Mouse (Mus musculus): ENCODE measurements around the gene Ermard.

Gene Ermard

DNA sequence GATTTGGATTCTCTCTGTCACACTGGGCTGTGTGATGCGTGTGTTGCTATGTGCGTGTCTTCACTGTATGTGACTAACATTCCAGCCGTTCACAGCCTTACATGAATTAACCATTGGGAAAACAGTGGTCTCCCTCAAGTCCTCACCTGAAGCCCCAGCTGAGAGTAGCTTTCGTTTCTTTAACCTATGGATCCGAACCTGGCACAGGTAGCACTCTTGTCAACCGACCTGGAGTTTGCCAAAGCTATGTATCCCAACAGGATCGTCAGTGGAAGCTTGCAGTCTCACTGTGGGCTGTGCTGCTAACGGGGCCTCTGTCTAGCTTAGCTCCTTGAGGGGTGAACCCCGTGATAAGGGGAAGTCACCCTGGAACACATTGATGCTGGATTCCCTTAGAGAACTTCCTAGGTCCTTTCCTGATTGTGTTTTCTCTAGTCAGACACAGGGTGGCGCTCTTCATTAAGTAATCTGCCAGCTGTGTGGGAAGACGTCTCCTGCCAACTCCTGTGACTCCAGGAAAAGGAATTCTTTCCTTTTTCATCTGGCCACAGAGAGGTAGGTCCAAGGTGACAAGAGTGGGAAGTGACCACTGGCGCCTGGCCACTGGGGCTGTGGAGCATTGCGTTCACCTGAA, 24.5 kb downstream of the Ermard start:
- peak; percentile 6 for DNase-seq

DNA sequence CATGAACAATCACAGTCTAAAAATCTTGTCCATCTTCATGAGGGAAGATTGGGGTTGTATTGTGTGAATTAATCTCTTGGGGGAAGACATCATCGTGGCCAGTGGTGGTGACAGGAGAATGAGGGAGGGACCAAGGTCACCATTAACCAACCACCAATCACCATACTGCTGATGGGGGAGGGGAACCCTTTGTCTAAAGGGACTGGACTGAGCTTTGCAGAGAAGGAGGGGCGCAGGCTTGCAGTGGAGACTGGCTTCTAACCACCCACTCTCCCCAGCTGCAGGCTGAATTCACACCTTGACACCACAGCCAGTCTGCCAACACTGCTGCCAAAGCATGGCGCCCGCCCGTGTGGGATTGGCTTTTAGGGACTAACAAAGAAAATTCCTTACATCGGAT, 25.1 kb downstream of the Ermard start:
- no peak for DNase-seq

DNA sequence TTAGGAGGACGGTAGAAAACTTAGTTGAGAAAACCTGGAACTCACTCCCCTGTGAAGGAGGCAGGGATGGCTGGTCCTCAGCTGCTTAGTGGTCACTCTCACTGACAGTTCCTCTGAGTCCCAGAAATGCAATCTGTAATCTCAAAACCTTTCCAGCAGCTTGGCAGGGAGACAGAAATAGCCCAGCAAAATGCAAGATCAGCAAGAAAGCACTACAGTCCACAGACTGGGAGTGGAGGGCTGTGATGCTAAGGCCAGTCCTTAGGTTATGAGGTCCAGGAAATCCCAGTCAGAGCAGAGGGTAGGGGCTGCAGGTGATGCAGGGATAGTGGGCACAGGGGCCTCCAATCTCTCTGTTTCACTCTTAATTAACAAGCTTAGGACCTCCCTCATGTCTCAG, 25.9 kb downstream of the Ermard start:
- DNase-seq = no peak

DNA sequence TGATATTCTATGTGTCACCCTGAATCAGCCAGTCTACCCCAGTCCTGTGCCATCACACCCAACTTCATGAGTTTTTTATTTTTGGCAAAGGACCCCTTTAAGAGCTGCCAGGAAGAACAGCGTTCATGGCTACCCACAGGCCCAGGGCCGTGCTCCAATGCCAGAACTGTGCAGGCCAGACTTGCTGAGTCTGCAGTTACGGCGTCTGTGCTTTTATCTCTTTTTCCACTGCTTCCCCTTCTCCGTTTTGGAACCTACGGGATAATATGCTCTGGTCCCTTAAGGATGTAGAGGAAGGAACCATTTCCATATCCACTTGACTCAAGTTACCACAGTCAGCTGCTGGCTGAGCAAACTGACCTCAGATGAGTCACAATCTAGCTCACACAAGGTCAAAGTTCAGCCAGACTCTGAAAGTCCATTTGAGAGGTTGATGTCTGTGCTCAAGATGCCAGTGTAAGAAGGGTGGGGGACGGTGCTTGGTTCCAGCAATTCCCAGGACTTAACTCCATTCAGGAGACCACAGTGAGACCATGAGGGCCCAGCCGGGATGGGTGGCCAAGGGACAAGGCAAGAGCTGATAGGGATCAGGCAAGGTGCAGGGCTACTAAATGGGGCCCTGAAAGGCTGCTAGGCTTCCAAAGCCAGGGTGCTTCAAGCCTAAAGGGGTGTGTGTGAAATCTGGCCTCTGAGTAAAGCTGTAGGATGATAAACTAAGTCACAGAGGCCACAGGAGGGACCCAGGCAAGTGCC, 27.2 kb downstream of the Ermard start:
- no peak for DNase-seq

DNA sequence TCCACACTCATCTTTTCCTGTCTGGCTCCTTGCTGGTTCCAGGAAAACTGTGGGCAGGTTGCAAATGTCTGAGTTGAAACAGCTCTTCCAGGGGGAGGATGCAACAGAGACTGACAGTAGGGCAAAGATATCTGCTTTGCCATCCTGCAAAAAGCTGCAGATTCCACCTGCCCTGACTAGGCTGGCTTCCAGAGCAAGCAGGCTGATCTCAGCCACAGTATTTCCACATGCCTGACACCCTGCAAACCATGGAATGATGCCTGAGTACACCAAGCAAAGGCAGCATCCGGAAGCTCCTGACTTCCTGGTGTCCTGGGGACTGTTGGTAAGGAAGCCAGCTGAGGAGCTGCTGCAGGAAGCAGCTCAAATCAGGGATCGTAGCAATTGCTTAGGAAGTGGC, 28.1 kb downstream of the Ermard start:
- no peak for DNase-seq

DNA sequence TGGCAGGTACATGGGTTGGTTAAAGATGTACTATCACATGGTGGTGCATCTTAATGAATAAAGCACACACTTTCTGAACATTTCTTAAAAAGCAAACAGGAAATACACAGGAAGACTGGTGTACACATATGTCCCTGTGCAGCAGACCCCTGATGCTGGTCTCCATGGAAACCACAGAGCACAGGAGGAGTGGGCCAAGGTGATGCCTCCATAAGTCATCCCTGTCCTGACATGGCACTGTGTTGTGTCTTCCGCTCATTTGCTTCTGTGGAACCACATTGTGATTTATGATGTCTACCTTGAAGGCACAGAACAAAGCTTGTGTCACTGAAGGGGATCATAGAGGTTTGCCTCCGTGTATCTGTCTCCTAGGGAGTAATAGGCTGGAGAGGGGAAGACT, 31.2 kb downstream of the Ermard start:
- DNase-seq = no peak

DNA sequence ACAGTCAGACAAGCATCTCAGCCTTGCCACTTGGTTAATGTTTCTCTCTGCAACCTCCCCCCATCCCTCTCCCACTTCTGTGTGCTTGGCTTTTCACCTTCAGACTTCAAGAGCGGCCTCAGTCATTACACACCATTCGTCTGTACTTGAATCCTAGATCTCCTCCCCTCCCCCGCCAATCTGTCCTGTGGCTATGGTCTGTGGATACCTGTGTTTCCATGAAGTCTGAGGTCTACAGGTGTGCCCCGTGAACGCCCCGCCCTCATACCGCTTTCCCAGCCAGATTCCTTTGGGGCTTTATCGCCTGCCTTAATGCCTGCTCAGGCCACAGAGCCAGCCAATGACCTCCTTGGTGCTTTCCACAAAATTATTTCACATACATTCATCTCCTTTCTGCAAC, 34.0 kb downstream of the Ermard start:
- no peak for DNase-seq

DNA sequence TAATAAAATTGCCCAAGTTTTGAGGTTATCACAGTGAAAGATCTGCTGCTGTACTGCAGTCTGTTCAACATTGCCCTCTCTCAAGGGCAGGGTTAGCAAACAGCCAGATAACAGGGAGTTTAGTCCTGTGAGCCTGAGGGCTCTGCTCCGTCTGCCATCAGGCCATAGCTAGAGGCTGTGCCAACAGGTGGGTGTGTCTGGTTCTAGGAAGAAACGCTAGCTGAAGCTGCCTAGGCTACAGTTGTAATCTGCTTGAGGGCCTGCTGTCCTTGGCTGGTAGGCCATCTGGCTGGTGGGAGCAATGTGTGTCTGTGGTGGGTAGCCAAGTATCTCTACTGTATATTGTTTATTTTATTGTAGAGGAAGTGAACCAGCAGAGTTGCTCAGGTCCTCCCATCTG, 36.5 kb downstream of the Ermard start:
- DNase-seq = no peak

DNA sequence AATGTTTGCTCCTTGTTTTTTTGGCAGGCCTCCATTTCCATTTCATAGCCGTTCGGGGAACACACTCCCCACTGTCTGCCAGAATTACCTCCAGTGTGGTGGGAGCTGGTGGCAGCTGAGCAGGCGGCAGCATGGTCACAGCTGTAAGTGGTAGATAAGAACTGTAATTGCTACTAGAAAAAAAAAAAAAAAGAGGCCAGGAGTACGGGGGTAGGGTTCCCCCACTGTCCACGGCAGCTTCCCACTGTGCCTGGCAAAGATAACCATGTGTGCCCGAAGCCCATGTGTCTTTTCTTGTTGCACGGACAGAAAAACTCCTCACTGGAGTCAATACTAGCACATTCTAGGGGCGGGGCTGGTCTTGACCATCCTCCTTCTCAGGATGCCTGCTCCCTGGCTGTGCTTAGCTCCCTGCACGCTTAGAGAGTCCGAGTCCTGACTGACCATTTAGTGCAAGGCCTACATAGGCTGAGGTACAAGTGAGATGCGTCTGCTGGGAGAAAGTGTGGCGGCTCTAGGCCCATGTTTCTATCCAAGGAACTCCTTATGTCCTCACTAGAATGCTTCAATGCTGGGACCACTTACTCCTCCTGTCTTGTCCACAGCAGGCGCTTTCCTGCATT, 43.3 kb downstream of the Ermard start:
- no peak for DNase-seq

DNA sequence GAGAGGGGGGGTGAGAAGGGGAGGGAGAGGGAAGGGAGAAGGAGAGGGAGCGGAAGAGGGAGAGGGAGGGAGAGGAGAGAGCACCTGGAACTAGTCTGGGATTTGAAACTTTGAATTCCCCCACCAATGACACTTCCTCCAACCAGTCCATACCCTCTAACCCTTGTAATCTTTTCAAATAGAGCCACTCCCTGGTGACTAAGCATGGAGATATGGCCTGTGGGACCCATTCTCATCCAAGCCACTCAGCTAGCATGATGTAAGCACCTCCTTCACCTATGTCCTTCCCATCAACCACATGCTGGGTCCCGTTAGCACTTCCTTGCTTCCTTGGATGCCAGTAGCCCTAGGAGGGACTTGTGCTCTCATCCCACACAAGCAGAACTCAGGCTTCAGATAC, 44.0 kb downstream of the Ermard start:
- DNase-seq = no peak

DNA sequence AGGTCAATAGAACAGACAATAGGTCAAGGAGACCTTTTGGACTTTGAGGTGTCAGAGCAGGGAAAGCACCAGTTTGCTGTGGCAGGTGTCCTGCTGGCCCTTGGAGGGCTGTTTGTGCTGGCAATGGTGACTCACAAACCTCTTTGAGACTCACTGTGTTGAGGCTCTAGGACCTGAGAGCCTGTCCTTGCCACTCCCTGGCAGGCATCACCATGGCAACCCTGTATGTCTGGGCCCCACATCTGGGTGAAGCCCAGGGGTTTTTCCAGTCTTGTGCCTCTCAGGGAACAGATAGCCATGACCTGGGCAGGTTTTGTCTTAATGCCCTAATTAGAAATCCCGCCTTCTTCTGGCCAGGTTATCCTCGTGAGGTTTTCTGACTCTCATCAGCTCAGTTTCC, 47.2 kb downstream of the Ermard start:
- DNase-seq = no peak

DNA sequence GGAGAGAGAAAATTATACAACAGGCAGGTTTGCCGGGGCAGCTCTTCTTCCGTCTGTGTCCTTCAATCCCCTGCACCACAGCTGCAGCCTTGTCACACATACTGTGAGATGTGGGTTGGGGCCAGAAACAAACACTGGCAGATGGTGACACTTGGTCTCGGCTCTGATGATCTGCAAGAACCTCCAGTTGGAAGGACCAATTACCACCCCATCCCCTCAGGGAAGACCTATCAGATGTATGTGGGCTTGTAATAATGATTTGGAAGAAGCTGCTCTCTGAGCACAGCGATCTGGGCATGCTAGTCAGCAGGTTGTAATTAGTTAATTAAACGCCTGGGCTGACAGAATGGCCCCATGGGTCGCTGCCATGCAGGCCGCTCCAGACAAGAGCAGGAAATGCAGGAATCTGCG, 47.6 kb downstream of the Ermard start:
- no peak for DNase-seq

DNA sequence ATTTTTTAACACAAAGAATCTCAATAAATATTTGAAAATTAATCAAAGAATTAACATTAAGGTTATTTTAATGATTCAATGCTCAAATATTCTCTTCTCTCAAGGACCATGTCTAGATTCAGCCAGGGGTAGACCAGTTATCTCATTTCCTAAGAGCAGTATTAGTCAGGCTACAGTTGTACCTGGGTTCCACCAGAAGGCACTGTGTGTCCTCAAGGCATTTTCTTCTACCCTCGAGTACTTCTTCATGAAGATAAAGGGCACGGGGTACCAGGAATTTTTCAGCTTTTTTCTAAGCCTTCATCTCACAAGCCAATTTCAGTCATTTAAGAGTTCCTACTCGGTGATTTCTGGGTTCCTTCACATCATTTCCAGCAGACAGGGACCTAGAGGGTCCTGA, 50.7 kb downstream of the Ermard start:
- DNase-seq = no peak

DNA sequence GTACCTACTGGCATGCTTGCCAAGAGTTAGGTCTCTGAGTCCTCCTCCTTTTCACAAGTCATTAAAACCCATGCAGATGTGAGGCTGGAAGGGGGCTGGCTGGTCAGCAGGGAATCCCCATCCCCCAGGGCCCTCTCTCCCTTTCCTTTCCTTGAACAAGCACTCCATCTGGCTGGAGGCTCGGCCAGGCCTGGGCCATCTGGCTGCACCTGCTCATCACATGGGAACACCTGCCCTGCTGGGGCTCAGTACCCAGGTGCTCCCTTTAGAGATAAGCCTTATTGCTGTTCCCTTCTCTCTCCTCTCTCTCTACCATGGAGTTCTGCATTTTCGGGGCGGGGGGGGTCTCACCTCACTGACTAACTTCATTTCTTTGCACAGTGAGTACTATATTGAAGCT, 52.5 kb downstream of the Ermard start:
- no peak for DNase-seq

DNA sequence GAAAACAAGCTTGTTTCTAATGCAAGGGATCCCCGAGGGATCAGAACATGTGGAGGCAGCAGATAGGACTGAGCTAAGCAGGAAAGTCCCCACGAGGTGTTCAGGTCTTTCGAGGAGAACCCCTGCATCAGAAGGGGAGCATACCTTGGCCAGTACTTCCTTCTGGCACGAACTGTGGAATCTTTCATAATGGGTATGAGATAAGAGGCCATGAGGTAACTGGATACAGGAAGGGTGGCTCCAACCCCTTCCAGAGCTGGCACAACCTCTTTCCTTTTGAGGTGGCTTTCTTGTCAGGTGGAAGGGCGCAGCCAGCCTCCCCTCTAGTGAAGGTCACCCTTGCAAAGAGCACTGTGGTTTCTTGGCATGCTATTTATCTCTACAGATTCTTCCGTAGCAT, 55.8 kb downstream of the Ermard start:
- DNase-seq = no peak

DNA sequence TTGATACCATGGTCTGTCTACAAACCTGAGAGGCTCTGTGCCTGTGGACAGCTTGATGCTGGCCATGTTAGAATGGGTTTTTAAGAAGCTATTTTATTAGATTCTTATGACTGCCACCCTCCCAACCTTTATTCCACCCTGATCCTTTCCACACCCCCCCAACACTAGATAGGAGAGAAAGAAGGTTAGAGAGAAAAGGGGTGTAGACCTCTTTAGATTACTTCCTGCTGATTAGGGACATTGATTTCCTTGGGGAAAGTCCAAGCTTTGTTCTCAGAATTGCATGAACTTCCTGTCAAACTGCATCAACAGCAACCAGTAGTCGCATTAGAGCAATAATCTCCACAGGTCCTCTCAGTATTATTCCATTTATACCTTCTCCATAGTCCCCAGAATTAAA, 57.7 kb downstream of the Ermard start:
- no peak for DNase-seq

DNA sequence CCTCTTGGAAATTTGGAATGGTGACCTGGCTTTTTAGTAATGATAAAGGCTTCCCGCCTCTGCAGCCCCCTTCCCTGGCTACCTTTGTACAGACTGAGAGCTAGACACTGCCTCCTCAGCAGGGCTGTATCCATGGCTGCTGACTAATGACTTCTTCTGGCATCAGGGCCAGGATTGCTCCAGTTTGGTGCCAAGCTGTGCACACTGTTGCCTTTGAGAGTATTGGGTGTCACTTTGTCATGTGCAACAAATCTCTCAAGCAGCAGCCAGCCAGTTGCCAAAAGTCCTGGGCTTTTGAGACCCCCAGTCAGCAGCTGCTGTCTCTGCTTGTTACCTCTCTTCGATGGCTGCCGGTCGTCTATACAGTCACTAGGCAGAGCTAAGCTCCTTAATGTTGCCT, 60.3 kb downstream of the Ermard start:
- DNase-seq = no peak

DNA sequence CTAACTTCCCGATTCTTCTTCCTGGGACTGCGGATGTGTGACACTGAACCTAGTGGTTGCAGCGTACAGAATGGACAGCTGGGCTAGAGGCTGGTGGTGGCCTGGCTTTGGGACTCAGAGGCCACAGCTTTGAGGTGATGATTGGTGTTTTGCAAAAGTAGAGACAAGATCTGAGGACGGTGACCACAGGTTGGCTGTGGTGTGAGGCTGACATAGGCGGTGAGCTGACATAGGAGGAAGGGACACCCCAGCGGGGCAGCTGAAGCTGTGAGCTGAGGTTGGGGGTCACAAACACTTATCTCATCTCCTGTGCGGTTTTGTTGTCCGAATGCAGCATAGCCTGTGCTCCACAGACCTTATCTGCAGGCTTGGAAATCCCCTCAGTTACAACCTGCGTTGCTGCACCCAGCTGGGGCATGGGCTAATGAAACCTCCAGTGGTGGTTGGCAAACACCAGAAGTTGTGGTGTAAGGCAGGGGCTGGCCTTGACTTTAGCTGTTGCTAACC, 66.2 kb downstream of the Ermard start:
- no peak for DNase-seq

DNA sequence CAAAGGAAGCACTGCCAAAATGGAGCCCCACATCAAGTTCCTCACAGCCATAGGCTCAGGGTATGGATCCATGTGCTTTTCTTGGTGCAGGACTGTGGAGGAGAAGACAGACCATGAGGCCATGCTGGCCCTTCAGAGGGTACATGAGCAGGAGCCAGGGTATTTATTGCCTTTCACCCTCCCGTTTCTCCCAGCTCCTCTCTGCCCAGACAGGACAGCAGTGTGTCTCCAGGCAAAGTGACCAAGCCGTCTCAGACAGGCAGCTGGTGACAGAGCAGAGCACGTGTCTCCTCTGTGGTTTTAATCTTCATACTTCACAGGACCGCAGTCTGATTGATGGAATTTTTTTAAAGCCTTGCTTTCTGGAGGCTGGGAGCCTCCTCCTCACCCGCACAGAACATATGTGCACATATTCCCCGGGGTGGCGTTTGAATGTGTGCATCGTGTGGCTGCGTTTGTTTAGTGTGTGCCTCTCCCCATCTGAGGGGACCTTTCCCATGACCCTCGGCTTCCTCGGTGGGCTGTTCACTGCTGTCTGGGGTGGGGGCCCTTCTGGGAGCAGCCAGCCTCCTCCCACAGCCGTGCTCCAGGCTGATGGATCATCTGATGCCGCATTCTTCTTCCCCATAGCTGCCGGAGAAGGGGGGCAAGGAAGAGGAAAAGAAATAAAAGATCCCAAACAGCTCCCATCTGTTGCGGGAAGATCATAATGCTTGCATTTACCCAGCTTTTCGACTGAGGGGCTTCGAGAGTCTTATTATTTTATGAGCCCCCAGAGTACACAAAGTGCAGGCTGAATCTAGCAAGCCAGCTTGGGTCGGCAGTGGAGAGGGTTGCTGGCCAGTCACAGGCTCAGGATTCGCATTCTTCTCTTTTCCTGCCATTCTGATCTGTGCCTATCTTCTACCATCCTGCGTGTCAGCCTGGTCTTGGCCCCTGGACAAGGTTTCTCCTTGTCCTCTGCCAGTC, 67.7 kb downstream of the Ermard start:
- no peak for DNase-seq

DNA sequence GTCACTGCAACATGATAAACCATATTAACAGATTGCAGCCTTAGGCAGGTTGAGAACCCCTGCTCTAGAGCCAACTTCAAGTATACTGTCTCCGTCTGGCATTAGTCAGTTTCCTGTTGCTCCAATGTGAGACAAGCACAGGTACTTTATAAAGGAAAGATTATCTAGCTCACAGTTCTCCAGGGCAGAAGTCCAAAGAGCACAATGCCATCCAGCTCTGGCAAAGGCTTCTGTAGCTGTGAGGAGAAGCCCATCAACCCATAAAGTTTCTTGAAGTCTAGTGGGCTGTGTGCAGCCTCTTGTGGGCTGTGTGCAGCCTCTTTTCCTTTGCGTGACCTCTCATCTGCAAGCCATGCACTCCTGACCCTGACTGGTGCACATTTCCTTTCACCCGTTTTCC, 74.5 kb downstream of the Ermard start:
- no peak for DNase-seq

DNA sequence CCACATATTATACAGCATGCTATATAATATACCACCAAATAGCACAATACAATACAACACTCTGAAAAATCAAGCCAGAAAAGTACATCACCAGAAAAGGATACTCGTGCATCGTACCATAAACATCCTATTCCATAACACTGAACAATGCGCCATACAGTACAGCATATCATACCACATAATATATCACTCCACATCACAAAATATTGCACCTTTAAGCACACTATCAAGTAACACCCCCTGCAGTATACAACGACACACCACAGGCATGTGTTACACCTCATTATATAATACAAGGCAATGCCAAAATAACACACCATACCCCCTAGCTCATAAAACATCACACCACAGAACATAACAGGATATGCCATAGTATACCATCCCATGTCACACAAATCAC, 79.1 kb downstream of the Ermard start:
- no peak for DNase-seq

DNA sequence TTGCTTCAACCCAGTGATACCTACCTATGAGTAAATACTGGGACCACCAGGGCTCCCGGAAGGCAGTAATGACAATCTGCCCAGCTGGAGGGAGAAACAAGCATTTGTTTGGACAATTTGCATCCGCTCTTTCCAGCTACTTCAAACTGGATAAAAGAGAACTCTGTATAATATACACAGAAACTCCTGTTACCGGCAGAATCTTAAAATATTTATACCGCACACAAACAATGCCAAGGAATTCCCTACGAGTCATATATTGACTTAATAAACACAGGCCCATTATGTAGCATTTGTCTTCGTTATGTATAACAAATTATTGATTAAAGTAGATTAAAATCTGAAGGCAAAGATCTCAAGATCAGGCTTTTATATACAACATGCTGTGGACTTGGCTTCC, 79.6 kb downstream of the Ermard start:
- no peak for DNase-seq

DNA sequence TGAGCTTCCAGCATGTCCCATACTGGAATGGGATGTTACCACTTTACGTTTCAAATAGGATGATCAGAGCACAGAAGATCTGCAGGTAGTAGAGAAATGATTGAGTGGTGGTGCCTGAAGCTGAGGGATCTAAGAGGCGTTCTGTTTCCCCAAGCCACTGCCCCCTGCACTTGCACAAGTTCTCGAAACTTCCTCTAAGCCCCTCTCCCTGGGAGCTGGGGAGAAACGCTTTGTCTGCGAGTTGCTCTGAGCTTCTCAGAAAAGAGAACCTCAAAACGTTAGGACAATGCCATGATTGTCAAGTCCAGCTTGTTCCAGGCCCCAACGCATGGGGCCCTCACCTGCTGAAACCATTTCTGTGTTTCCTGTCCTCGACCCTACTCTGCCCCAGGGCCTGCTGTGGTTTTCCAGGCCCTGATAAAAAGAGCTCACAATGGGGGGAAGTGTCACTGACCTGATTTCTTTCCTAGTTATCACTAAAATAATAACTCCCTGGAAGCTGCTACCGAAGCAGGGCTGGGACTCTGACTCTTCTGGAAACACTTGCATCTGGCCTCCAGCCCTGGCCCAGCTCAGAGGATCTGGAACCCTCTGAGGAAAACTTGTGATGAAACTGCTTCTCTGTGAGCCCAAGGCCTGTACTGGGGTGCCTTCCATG, 88.8 kb downstream of the Ermard start:
- DNase-seq = no peak

All from thymus, postnatal 25 days (tissue).